Mouse (Mus musculus): ENCODE measurements around the gene Doc2g.

Gene Doc2g

GRCm38 (mm10) chr19:3991562-3991961 is 11.6 kb upstream of the Doc2g start:
- no peak for DNase-seq (ENCODE audit: low spot score)

- DNase-seq (ENCODE audit: low spot score), result no peak
Observed at GRCm38 (mm10) chr19:3991966-3992365, 11.1 kb upstream of the Doc2g start.

- no peak for DNase-seq (ENCODE audit: low spot score)
Observed at GRCm38 (mm10) chr19:3992416-3992815, 10.7 kb upstream of the Doc2g start, which contains the start of gene Tbx10. Gene Tbx10 (plus strand): TSS chr19:3992752.

- DNase-seq (ENCODE audit: low spot score), result no peak
Observed at GRCm38 (mm10) chr19:3994932-3995331, 8.2 kb upstream of the Doc2g start.

- DNase-seq (ENCODE audit: low spot score), result no peak
Observed at GRCm38 (mm10) chr19:3995505-3995904, 7.6 kb upstream of the Doc2g start.

- DNase-seq (ENCODE audit: low spot score), result no peak
Observed at GRCm38 (mm10) chr19:3996106-3996505, 7.0 kb upstream of the Doc2g start.

- no peak for DNase-seq (ENCODE audit: low spot score)
Observed at GRCm38 (mm10) chr19:3996747-3997146, 6.4 kb upstream of the Doc2g start.

GRCm38 (mm10) chr19:3997231-3997630 is 5.9 kb upstream of the Doc2g start:
- DNase-seq (ENCODE audit: low spot score), result no peak

- no peak for DNase-seq (ENCODE audit: low spot score)
Observed at GRCm38 (mm10) chr19:3998335-3998734, 4.8 kb upstream of the Doc2g start.

- peak; percentile 20 for DNase-seq (ENCODE audit: low spot score)
Observed at GRCm38 (mm10) chr19:3999121-3999730, 3.9 kb upstream of the Doc2g start.

- DNase-seq (ENCODE audit: low spot score), result peak; percentile 93
Observed at GRCm38 (mm10) chr19:4000119-4000900, 2.8 kb upstream of the Doc2g start, which contains the start of the genes Nudt8 and Gm49405. Gene Nudt8 (plus strand): TSS chr19:4000580. Gene Gm49405 (plus strand): TSS chr19:4000626.

- DNase-seq (ENCODE audit: low spot score), result peak; percentile 24
Observed at GRCm38 (mm10) chr19:4000949-4001525, 2.1 kb upstream of the Doc2g start.

GRCm38 (mm10) chr19:4001752-4002151 is 1.4 kb upstream of the Doc2g start:
- peak; percentile 30 for DNase-seq (ENCODE audit: low spot score)

- no peak for DNase-seq (ENCODE audit: low spot score)
Observed at GRCm38 (mm10) chr19:4003641-4004040, 528 bp downstream of the Doc2g start.

GRCm38 (mm10) chr19:4004331-4004730 is 1.2 kb downstream of the Doc2g start:
- no peak for DNase-seq (ENCODE audit: low spot score)

GRCm38 (mm10) chr19:4005091-4005490 is 2.0 kb downstream of the Doc2g start:
- DNase-seq (ENCODE audit: low spot score), result no peak

- no peak for DNase-seq (ENCODE audit: low spot score)
Observed at GRCm38 (mm10) chr19:4005971-4006370, 2.9 kb downstream of the Doc2g start.

GRCm38 (mm10) chr19:4011086-4011485 is 8.0 kb downstream of the Doc2g start:
- no peak for DNase-seq (ENCODE audit: low spot score)

GRCm38 (mm10) chr19:4012432-4013022 is 9.4 kb downstream of the Doc2g start, which contains the start of gene Ndufv1:
Gene Ndufv1 (minus strand): TSS chr19:4012806.
- peak; percentile 97 for DNase-seq (ENCODE audit: low spot score)

GRCm38 (mm10) chr19:4013066-4013465 is 10.0 kb downstream of the Doc2g start:
- DNase-seq (ENCODE audit: low spot score), result no peak

- no peak for DNase-seq (ENCODE audit: low spot score)
Observed at GRCm38 (mm10) chr19:4014802-4015201, 11.7 kb downstream of the Doc2g start.

- no peak for DNase-seq (ENCODE audit: low spot score)
Observed at GRCm38 (mm10) chr19:4015635-4016034, 12.5 kb downstream of the Doc2g start.
